Mouse (Mus musculus) liver, embryonic 16.5 days (tissue): ENCODE measurements around the gene Wdr63. TPM values are rescaled to one million over a fixed set of nuclear protein-coding genes. Genes with fewer than 3 reads are reported as not detected.
"Not testable (repeated sequence)": the region's sequence is repeated elsewhere in the genome, so short reads cannot be mapped to it uniquely, and the experiment has no call there.

Experiments used
- ATAC-seq: fragments of 200-750 bp; cut with Nextera tagmentation; 2 replicates; pipeline ENCODE4 v1.8.0; 2017; ENCODE audit warnings: low read depth, mild to moderate bottlenecking, moderate number of reproducible peaks, moderate library complexity
- H3K27ac ChIP-seq: fragments of 300-500 bp; sonication (generic); 2 replicates; pipeline ENCODE4 v1.5.1; 2014; ENCODE audit warnings: mild to moderate bottlenecking, low read length
- H3K27me3 ChIP-seq: fragments of 300-500 bp; sonication (generic); 2 replicates; pipeline ENCODE4 v1.6.1; 2014; ENCODE audit warnings: low read depth, low read length, mixed read lengths; ENCODE audit not compliant: control insufficient read depth, insufficient read depth
- H3K36me3 ChIP-seq: fragments of 300-500 bp; sonication (generic); 2 replicates; pipeline ENCODE4 v1.6.1; 2014; ENCODE audit warnings: mild to moderate bottlenecking; ENCODE audit not compliant: control insufficient read depth, insufficient read depth
- H3K4me1 ChIP-seq: fragments of 300-500 bp; sonication (generic); 2 replicates; pipeline ENCODE4 v1.6.1; 2014; ENCODE audit warnings: low read depth, low read length, mixed read lengths; ENCODE audit not compliant: control insufficient read depth
- H3K4me2 ChIP-seq: fragments of 300-500 bp; sonication (generic); 2 replicates; pipeline ENCODE4 v1.6.1; 2014; ENCODE audit warnings: low read depth, low read length, mixed read lengths
- H3K4me3 ChIP-seq: fragments of 300-500 bp; sonication (generic); 2 replicates; pipeline ENCODE4 v1.5.1; 2014; ENCODE audit warnings: low read depth, mild to moderate bottlenecking, low read length
- H3K9ac ChIP-seq: fragments of 300-500 bp; sonication (generic); 2 replicates; pipeline ENCODE4 v1.6.1; 2014; ENCODE audit warnings: low read depth, low read length
- H3K9me3 ChIP-seq: fragments of 300-500 bp; sonication (generic); replicated peaks from 2 replicates; pipeline ENCODE4 v1.6.1; 2016; ENCODE audit warnings: low read length; ENCODE audit not compliant: control insufficient read depth
- WGBS: fragments of 180-500 bp; shearing (Covaris S2); extraction: QIAGEN DNeasy Blood & Tissue Kit; methylation state at CpG from one replicate; pipeline ENCODE4 v1.1.7; 2014; ENCODE audit not compliant: insufficient replicate concordance; 5-methylcytosine and 5-hydroxymethylcytosine counted together
- polyA plus RNA-seq: library from polyadenylated mRNA; unstranded; fragments of >200 nt; fragmentation: Nextera tagmentation; extraction: Ambion mirVana; gene quantifications from 2 replicates; pipeline ENCODE4 v1.2.1, GENCODE M21; 2015

Gene Wdr63
- polyA plus RNA-seq, 1 experiment from 2014 or later = not detected

- not testable (repeated sequence) for H3K27ac ChIP-seq, H3K27me3 ChIP-seq, ATAC-seq, H3K4me1 ChIP-seq, H3K36me3 ChIP-seq, H3K9me3 ChIP-seq, H3K9ac ChIP-seq, H3K4me3 ChIP-seq, H3K4me2 ChIP-seq
- WGBS = 61% methylated on average over 4 of the region's 5 CpGs
These were observed 111.4 kb downstream of the Wdr63 start for GRCm38 (mm10) chr3:145996539-145996938.

- H3K4me3 ChIP-seq = no peak overlapping the region
- H3K4me2 ChIP-seq = no peak overlapping the region
- 66% methylated on average over 5 of the region's 5 CpGs for WGBS
- no peaks in the 10 kb centered on the region; the same call in 1 of the 2 replicates for H3K4me1 ChIP-seq
- no peaks in the 10 kb centered on the region for H3K27me3 ChIP-seq
- H3K9me3 ChIP-seq = no peaks in the 10 kb centered on the region
- ATAC-seq = no peak
- H3K36me3 ChIP-seq = no peaks in the 10 kb centered on the region
- H3K9ac ChIP-seq = no peak overlapping the region
- no peak overlapping the region for H3K27ac ChIP-seq
These were observed 112.4 kb downstream of the Wdr63 start for GRCm38 (mm10) chr3:145995489-145995888.

GRCm38 (mm10) chr3:145993481-145994201, 114.3 kb downstream of the Wdr63 start:
- Histone ChIP-seq H3K4me2 (no peak overlapping the region), H3K27me3 (peaks cover 7% of the 10 kb centered on the region), H3K27ac (no peak overlapping the region), H3K9me3 (no peaks in the 10 kb centered on the region), H3K4me3 (no peak overlapping the region), H3K9ac (no peak overlapping the region), H3K36me3 (no peaks in the 10 kb centered on the region), H3K4me1 (no peaks in the 10 kb centered on the region; the same call in 1 of the 2 replicates)
- WGBS = 52% methylated on average over 14 of the region's 14 CpGs
- ATAC-seq = no peak

- Histone ChIP-seq H3K27me3 (peaks cover 16% of the 10 kb centered on the region), H3K36me3 (no peaks in the 10 kb centered on the region), H3K4me2 (no peak overlapping the region), H3K9me3 (no peaks in the 10 kb centered on the region), H3K27ac (no peak overlapping the region), H3K4me3 (no peak overlapping the region), H3K4me1 (no peaks in the 10 kb centered on the region; the same call in 1 of the 2 replicates), H3K9ac (no peak overlapping the region)
- 66% methylated on average over 10 of the region's 10 CpGs for WGBS
- no peak for ATAC-seq
These were observed 115.1 kb downstream of the Wdr63 start for GRCm38 (mm10) chr3:145992796-145993195.

GRCm38 (mm10) chr3:145991976-145992730, 115.8 kb downstream of the Wdr63 start:
- Histone ChIP-seq H3K4me2 (no peak overlapping the region), H3K27ac (no peak overlapping the region), H3K4me3 (no peak overlapping the region), H3K9ac (no peak overlapping the region), H3K4me1 (no peaks in the 10 kb centered on the region; the same call in 1 of the 2 replicates), H3K27me3 (peaks cover 22% of the 10 kb centered on the region), H3K36me3 (no peaks in the 10 kb centered on the region), H3K9me3 (no peaks in the 10 kb centered on the region)
- no peak for ATAC-seq
- 67% methylated on average over 10 of the region's 10 CpGs for WGBS

- no peaks in the 10 kb centered on the region for H3K36me3 ChIP-seq
- WGBS = 75% methylated on average over 13 of the region's 13 CpGs
- H3K27me3 ChIP-seq = peaks cover 30% of the 10 kb centered on the region
- peaks cover under 1% of the 10 kb centered on the region; the same call in 1 of the 2 replicates for H3K4me1 ChIP-seq
- H3K4me3 ChIP-seq = no peak overlapping the region
- no peak overlapping the region for H3K9ac ChIP-seq
- H3K4me2 ChIP-seq = no peak overlapping the region
- H3K9me3 ChIP-seq = no peaks in the 10 kb centered on the region
- no peak overlapping the region for H3K27ac ChIP-seq
- ATAC-seq = no peak
These were observed 116.8 kb downstream of the Wdr63 start for GRCm38 (mm10) chr3:145991130-145991529.

Other genes with a start within 250 kb of the Wdr63 start
- gene Bcl10, start 185.3 kb downstream of the Wdr63 start, polyA plus RNA-seq = 20.3 and 21.5 TPM in 2 replicates
- gene 2410004B18Rik, start 170.1 kb downstream of the Wdr63 start, polyA plus RNA-seq = 10.4 and 11.1 TPM in 2 replicates
- gene Syde2, start 120.3 kb downstream of the Wdr63 start, polyA plus RNA-seq = 0.44 and 0.68 TPM in 2 replicates
- gene Mcoln3, start 9.3 kb upstream of the Wdr63 start, polyA plus RNA-seq = 0.25 and 0.70 TPM in 2 replicates
- 9.5 TPM in 2 replicates for gene Mcoln2, start 41.7 kb upstream of the Wdr63 start, polyA plus RNA-seq
- 0.06 TPM in 1 of 2 replicates, not detected in the other for gene Lpar3, start 112.8 kb upstream of the Wdr63 start, polyA plus RNA-seq